Mouse (Mus musculus): Measurements from ENCODE around the gene Ell.

Ell gene

DNA sequence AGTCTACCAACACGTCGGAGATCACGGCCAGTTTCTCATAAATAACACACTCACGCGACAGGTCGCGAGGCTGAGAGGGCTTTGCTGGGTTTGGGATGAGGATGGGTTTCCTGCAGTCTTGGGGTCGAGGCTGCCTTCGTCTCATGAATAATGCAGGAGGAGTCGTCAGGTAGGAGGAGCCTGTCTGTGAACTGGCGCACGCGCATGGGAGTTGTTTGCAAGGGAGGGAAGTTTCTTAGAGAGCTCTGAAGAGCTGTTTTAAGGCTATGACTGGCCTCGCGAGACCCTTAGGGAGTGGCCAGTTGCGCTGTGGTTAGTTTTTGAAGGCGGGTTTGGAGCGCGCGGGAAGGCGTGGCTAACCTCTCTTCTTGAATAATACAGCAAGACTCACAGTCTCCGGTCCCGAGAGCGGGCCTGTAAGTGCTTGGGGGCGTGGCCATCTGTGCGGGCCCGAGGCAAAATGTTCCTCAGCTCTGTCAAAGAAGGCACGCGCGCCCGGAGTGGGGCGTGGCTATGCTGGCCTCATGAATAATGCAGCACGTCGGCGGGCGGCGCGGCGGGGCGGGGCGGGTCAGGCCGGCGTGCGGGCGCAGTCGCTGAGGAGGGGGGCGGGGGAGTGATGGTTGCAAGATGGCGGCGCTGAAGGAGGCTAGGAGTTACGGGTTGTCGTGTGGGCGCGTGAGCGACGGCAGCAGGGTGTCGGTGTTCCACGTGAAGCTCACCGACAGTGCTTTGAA is at the start of gene Ell:
Ell (plus strand) TSS at position 381 of the 737 bp plus-strand sequence.
- DNase-seq, result peak; percentile 100

DNA sequence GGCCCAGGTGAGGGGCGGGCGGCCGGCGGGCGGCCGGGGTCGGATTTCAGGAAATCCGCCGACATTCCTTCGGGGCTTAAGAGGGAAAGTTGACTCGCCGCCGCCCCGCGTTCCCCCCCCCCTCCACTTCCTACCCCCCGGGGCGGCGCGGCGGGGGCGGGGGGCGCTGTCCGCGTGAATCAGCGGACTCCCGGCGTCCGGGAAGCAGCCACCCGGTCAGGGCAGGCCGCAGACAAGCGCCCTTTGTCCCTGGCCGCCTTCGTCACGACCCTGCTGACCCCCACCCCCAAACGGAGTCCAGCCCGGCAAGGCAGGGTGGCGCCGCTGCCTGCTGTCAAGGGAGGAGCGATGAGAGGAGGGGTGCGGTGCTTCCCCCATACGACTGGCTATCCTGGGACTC is 49.7 kb upstream of the Ell start:
- no peak for DNase-seq

DNA sequence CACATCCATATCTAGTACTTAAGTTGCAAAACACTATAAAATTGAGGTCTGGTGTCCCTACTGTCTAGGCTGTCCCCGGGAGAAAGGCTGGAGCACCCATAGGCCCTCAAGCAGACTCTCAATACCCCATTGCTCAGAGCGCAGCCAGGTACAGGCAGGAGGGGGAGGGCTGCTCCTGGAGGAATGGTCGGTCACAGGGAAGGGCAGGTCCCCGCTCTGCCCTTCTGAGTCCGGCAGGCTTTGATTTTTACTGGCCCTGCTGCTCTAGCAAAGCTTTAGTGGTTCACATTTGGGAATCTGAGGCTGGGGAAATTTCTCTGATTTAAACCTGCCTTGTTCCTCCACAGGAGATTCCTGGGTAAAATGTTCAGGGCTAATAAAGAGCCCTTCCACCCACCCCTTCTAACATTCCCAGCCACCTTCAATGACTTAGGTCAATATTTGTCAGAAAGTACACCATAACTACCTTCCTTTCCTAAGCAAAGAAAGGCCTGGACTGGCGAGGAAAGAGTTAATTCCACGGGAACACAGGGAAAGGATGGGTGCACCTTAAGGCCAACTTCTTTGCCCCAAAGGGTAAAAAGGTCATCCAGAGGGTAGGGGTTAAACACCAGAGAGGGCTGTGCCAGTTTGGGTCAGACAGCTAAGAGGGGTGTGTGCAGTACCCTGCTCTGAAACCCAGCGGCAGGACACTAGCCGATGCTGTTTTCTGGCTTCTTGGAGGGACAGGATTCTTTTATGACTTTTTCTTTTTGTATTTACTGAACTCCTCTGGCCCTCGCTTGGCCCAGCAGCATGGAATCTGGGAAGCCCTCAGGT is 49.0 kb upstream of the Ell start:
- no peak for DNase-seq

GRCm38 (mm10) chr8:70490880-70491495 is 48.3 kb upstream of the Ell start:
- no peak for DNase-seq

- no peak for DNase-seq
These were observed 46.3 kb upstream of the Ell start, which contains the start of gene Crlf1 for GRCm38 (mm10) chr8:70492664-70493640. Gene Crlf1 (plus strand): TSS chr8:70493158.

DNA sequence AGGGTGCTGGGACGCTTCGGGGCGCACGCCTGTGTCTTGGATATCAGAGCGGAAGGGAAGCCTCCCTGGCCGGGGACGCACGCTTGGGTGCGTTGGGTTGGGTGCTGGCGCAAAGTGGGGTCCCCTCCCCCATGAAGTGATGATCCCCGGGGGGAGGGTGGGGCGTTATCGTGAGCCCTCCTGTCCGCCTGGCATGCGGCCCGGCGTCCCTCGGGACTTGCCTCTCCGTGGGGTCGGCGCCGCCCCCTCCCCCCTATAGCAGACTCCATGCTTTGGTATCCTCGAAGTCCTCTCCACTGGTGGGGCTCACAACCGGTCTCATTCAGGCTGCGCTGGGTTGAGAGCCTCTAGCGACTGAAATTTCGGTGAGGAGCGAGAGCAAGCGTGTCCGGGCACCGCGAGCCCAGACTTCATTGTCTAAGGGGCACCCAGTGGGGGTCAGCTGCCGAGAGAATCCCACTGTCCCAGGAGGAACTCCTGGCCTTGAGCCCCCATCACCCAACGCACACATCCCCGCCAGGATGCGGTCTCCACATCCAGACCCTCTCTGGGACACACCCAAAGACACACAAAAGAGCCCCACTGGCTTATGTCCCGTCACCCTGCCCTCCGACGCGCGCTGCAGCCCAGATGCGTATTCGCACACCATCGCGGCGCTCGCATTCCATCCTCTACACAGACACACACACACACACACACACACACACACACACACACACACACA is 45.4 kb upstream of the Ell start:
- no peak for DNase-seq

GRCm38 (mm10) chr8:70494416-70494945 is 44.8 kb upstream of the Ell start:
- DNase-seq, result no peak

GRCm38 (mm10) chr8:70495001-70495770 is 44.1 kb upstream of the Ell start:
- no peak for DNase-seq

GRCm38 (mm10) chr8:70495771-70496062 is 43.5 kb upstream of the Ell start:
- DNase-seq, result no peak

- no peak for DNase-seq
These were observed 38.6 kb upstream of the Ell start for GRCm38 (mm10) chr8:70500386-70501301.

DNA sequence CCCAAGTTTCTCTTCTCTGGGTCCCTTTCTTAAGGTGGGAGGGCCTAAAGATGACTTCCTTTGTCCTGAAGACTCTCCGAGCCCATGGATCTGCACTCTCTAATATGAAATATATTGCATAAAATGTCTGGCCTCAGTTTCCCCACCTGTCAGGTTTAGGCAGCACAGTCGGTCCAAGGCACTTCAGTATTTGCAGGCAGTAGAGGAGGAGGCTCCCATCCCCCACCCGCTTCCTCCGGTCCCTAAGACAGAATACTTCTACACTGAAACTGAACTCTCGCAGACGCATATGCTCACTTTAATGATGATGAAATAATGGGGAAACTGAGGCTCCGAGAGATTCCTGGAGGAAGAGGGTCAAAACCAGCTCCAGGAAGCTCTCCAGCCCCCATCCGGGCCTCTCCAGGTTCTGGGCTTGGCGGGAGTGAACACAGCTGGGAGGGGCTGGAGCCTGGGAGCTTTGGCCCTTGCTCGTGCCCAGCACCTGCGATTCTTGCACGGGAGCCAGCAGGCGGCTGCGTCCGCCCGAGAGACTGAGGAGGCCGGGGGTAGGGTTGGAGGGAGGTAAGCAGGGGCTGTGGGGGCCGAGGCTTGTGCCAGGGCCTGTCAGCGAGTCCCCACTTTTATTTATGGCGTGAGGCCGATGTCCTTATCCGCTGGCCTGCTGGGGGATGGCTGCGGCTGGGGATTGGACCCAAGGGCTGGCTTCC is 37.3 kb upstream of the Ell start:
- DNase-seq, result no peak

DNA sequence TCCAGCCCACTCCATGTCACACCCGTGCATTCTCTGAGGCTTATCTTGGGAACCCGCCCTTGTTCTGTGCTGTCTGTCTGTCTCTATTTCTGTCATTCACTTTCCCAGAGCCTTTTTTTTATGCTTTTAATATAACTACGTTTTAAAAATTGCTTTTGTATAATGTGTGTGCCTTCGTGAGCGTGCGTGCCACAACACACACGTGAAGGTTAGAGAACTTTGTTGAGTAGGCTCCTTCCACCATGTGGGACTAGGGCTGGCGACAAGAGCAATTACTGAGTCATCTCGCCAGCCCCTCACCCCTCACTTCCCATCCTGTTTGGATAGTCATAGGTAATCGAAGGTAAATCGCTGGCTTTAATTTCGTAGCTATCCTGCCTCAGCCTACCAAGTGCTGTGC is 36.7 kb upstream of the Ell start:
- no peak for DNase-seq

DNA sequence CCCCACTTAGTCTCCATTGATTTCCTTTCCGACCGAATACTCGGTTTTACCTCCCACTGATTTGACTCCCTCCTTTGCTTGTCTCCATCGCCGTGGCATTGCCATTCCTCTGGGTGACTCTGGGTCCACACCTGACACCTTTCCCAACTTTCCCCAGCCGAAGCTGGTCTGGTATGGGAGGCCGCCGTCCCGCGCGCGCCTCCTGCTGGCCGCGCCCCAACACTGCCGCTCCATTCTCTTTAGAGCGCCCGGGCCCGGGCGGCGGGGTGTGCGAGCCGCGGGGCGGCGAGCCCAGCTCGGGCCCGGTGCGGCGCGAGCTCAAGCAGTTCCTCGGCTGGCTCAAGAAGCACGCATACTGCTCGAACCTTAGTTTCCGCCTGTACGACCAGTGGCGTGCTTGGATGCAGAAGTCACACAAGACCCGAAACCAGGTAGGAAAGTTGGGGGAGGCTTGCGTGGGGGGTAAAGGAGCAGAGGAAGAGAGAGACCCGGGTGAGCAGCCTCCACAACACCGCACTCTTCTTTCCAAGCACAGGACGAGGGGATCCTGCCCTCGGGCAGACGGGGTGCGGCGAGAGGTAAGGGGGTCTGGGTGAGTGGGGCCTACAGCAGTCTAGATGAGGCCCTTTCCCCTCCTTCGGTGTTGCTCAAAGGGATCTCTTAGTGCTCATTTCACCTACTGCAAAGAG is 36.1 kb upstream of the Ell start:
- DNase-seq, result peak in 1 of 2 experiments; percentile 62

DNA sequence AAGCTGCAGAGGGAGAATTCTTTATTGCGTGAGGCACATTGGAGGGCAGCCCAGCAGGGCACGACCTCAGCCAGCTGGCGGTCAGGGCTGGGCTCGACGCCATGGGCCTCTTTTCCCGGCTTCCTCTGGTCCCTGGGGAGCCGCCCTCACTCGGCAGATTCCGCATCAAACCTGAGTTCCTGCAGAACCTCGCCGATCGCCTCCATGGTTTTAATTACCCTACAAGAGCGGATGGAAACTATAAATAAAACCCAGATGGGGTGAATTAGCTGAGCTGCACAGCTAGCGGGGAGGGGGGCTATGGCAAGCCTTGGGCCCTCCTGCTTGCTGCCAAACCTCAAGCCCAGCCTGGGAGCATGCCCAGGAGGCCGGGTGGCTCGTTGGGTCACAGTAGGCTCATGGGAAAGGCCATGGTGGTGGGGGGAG is 35.0 kb upstream of the Ell start:
- peak; percentile 59 to 61 for DNase-seq

- peak; percentile 65 to 76 for DNase-seq
These were observed 34.4 kb upstream of the Ell start for GRCm38 (mm10) chr8:70504851-70505250.

- DNase-seq, result no peak
These were observed 33.4 kb upstream of the Ell start for GRCm38 (mm10) chr8:70505698-70506327.

- DNase-seq, result peak; percentile 94 to 96
These were observed 32.8 kb upstream of the Ell start, which contains the start of gene Rex1bd for GRCm38 (mm10) chr8:70506328-70507026. Gene Rex1bd (minus strand): TSS chr8:70506752.

Data from kidney, adult 8-10 months (tissue).